Mouse (Mus musculus) embryonic facial prominence, embryonic 11.5 days (tissue): ENCODE measurements around the gene Capn10. TPM values are rescaled to one million over a fixed set of nuclear protein-coding genes. Genes with fewer than 3 reads are reported as not detected.

Experiments
- ATAC-seq: fragments of 200-750 bp; cut with Nextera tagmentation; replicated peaks from 2 replicates; pipeline ENCODE4 v1.8.0; 2017; ENCODE audit warnings: low read depth; ENCODE audit not compliant: insufficient number of reproducible peaks, low FRiP score, low TSS enrichment
- DNase-seq: peaks from one replicate; pipeline ENCODE4 v3.0.0-alpha.2; 2015; ENCODE audit warnings: low spot score
- H3K27ac ChIP-seq: fragments of 300-500 bp; sonication (generic); replicated peaks from 2 replicates; pipeline ENCODE4 v1.5.1; 2014; ENCODE audit warnings: mild to moderate bottlenecking, low read depth, low read length, control low read depth
- H3K27me3 ChIP-seq: fragments of 300-500 bp; sonication (generic); 2 replicates; pipeline ENCODE4 v1.6.1; 2014; ENCODE audit warnings: mild to moderate bottlenecking, low read length, moderate library complexity, mixed read lengths; ENCODE audit not compliant: control insufficient read depth, insufficient read depth
- H3K36me3 ChIP-seq: fragments of 300-500 bp; sonication (generic); replicated peaks from 2 replicates; pipeline ENCODE4 v1.6.1; 2014; ENCODE audit warnings: low read depth, mild to moderate bottlenecking, low read length, moderate library complexity, mixed read lengths; ENCODE audit not compliant: control insufficient read depth, insufficient read depth
- H3K4me1 ChIP-seq: fragments of 300-500 bp; sonication (generic); 2 replicates; pipeline ENCODE4 v1.6.1; 2014; ENCODE audit warnings: low read length, mixed read lengths; ENCODE audit not compliant: control insufficient read depth, insufficient read depth
- H3K4me2 ChIP-seq: fragments of 300-500 bp; sonication (generic); 2 replicates; pipeline ENCODE4 v1.6.1; 2014; ENCODE audit warnings: low read depth, mild to moderate bottlenecking, control low read depth, low read length, moderate library complexity
- H3K4me3 ChIP-seq: fragments of 300-500 bp; sonication (generic); 2 replicates; pipeline ENCODE4 v1.5.1; 2014; ENCODE audit warnings: low read depth, low read length, control low read depth
- H3K9ac ChIP-seq: fragments of 300-500 bp; sonication (generic); replicated peaks from 2 replicates; pipeline ENCODE4 v1.6.1; 2014; ENCODE audit warnings: mild to moderate bottlenecking, control low read depth, low read length
- H3K9me3 ChIP-seq: fragments of 300-500 bp; sonication (generic); replicated peaks from 2 replicates; pipeline ENCODE4 v1.6.1; 2016; ENCODE audit warnings: mild to moderate bottlenecking, low read length, inconsistent platforms, mixed read lengths; ENCODE audit not compliant: control insufficient read depth
- WGBS: fragments of 180-500 bp; shearing (Covaris S2); extraction: QIAGEN DNeasy Blood & Tissue Kit; methylation state at CpG from one replicate; pipeline ENCODE4 v1.1.7; 2014; 5-methylcytosine and 5-hydroxymethylcytosine counted together
- polyA plus RNA-seq: library from polyadenylated mRNA; unstranded; fragments of >200 nt; fragmentation: Nextera tagmentation; extraction: Ambion mirVana; gene quantifications from 2 replicates; pipeline ENCODE4 v1.2.1, GENCODE M21; 2014

The Capn10 gene
- polyA plus RNA-seq, 1 experiment from 2014 or later, result 25.4 TPM

DNA sequence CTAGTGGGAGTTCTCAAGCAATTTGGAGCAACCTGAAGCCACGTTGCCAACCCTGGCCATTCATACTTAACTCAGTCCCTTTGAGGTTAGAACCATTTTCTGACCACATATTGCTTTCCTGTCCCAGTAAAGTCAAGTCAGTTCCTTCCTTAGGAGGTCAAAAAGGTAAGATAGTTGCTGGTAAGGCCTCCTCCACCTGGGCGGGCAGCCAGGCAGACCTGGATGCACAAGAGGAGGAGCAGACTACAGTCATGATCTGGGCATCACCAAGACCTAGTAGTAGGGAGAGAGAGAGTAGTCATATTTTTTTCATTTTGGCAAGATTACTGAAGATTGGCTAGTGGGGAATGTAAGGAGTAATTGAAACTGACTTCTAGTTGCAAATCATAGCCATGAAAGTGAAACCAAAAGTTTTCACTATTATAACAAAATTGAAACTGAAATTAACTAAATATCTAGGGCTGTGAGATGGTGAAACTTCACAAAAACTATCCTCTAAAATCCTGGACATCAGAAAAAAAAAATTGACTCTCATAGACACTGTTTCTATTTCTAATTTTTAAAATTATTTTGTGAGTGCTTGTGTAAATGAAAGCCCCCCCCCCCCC, 28.4 kb upstream of the Capn10 start:
- peaks cover 3% of the 10 kb centered on the region; the same call in 1 of the 2 replicates for H3K27me3 ChIP-seq
- no peak for ATAC-seq
- no peak overlapping the region for H3K4me2 ChIP-seq
- H3K4me3 ChIP-seq, result no peak overlapping the region
- H3K9ac ChIP-seq, result no peak overlapping the region
- no peak overlapping the region for H3K27ac ChIP-seq
- H3K36me3 ChIP-seq, result no peaks in the 10 kb centered on the region
- H3K4me1 ChIP-seq, result peaks cover 5% of the 10 kb centered on the region
- no peak for DNase-seq
- 98% methylated on average over 2 of the region's 2 CpGs for WGBS
- H3K9me3 ChIP-seq, result no peaks in the 10 kb centered on the region

DNA sequence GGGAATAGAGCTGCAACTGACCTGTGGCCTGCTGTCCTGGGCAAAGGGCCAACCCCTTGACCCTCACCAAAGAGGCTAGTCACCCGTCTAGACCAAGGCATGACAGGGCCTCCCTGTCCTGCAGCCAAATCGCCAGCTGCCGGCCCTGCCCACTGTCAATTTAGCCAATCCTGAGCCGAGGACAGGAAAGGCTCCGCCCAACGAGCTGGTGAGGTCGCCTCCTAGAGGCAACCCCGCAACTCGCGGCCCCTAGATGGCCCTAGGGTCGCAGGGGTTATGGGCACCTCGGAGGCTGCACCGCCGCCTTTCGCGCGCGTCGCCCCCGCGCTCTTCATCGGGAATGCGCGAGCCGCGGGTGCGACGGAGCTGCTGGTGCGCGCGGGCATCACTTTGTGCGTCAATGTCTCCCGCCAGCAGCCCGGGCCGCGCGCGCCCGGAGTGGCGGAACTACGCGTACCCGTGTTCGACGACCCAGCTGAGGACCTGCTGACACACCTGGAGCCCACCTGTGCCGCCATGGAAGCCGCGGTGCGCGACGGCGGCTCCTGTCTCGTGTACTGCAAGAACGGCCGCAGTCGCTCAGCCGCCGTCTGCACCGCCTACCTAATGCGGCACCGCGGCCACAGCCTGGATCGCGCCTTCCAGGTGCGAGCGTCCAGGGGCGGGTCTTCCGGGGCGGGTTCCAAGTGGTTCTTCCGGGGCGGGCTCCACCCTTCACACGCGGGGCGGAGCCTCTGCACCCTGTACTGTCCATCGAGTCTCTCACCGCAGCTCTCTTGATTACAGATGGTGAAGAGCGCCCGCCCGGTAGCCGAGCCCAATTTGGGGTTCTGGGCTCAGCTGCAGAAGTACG, 27.2 kb upstream of the Capn10 start, which contains the start of gene Dusp28:
TSS of gene Dusp28 (plus strand) at position 203 of the 853 bp plus-strand sequence.
- Histone ChIP-seq H3K9ac (peak within 1 kb of the TSS; percentile 57), H3K9me3 (no peaks in the 10 kb centered on the region), H3K4me1 (peaks cover 8% of the 10 kb centered on the region), H3K36me3 (no peaks in the 10 kb centered on the region), H3K4me2 (peak within 1 kb of the TSS; percentile 48), H3K27ac (0 out of 2 replicates have a peak within 1 kb of the TSS, but pooled peaks have one; percentile 38), H3K27me3 (peaks cover 3% of the 10 kb centered on the region; the same call in 1 of the 2 replicates), H3K4me3 (peak within 1 kb of the TSS; percentile 62)
- ATAC-seq (peak; percentile 85), DNase-seq (peak; percentile 92)
- WGBS, result under 1% methylated on average over 81 of the region's 81 CpGs

DNA sequence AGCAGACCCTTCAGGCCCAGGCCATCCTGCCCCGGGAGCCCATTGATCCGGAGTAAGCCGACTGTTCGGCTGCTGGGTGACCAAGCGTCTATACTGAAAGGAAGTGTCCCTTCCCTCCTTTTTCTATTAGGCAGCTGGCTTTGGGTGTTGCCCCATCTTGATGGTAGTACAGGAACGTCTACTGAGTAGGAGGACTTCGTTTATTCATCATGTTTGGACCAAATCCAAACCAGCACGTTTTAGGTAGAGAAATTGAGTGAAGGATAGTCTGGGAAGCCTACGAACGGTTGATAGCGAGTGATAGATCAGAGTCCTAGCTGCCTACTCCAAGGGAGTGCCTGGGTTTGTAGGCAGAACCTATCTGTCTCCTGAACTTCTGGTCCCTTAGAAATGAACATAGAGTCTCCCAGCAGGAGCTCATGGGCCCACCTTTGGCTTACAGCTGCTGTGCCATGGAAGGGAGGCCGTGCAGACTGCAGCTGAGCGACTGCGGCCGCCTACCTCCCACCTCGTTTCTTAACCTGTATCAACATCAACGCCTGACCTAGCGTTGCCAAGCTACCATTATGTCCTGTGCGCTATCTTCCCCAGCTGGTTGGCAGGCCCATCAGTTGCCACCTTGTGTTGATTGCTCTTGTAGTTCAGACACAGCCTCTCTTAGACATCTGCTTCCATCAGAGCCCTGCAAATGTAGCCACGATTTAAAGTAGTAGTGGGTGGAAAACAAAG, 26.4 kb upstream of the Capn10 start:
- 50% methylated on average over 20 of the region's 20 CpGs for WGBS
- Histone ChIP-seq H3K27me3 (peaks cover 3% of the 10 kb centered on the region; the same call in 1 of the 2 replicates), H3K9me3 (no peaks in the 10 kb centered on the region), H3K9ac (peak overlapping the region; percentile 57), H3K27ac (no peak overlapping the region), H3K4me3 (peak overlapping the region; percentile 62), H3K4me1 (peaks cover 8% of the 10 kb centered on the region), H3K4me2 (peak overlapping the region; percentile 48), H3K36me3 (no peaks in the 10 kb centered on the region)
- ATAC-seq (no peak), DNase-seq (no peak)

DNA sequence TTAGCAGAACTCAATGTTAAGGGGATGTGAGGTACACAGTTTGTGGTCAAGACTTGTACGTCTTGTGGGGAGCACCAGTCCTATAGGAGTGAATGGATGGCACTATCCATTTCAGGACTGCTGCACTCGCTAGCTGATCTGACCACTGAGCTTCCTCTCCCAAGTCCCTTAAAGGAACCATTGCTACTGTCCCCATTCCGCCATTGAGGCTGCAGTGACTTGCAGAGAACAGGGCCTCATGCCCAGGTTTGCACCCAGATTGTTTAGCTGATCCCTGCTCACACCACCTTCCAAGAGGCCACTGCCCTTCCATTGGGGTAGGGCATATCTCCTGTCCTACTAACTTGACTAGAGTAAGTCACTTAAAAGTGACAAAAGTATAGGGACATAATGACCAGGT, 25.5 kb upstream of the Capn10 start:
- no peak overlapping the region for H3K9ac ChIP-seq
- H3K9me3 ChIP-seq, result no peaks in the 10 kb centered on the region
- H3K4me3 ChIP-seq, result no peak overlapping the region
- WGBS, result 88% methylated on average over 3 of the region's 3 CpGs
- H3K4me1 ChIP-seq, result peaks cover 8% of the 10 kb centered on the region
- H3K36me3 ChIP-seq, result no peaks in the 10 kb centered on the region
- DNase-seq (no peak), ATAC-seq (no peak)
- H3K27ac ChIP-seq, result no peak overlapping the region
- H3K4me2 ChIP-seq, result no peak overlapping the region
- H3K27me3 ChIP-seq, result peaks cover 3% of the 10 kb centered on the region; the same call in 1 of the 2 replicates

DNA sequence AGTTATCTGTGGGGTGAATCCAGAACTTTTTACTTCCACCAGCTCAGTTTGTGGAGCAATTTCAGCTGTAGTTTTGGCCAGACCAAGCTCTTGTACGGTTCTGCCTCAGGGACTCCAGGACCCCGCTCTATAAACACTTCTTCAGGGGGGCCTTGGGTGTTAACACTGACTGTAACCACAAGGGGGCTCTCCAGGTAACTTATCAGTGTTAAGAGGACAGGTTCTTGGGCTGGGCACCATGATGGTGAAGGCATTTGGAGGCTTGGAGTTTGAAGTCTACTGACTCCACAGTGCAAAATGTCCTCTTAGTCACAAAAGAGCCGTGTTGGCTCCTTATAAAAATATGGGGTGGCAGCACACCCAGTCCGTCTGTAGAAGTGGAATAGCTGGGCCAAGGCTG, 25.1 kb upstream of the Capn10 start:
- 75% methylated on average over 4 of the region's 4 CpGs for WGBS
- no peak for ATAC-seq
- Histone ChIP-seq H3K9ac (no peak overlapping the region), H3K36me3 (no peaks in the 10 kb centered on the region), H3K27ac (no peak overlapping the region), H3K4me1 (peaks cover 8% of the 10 kb centered on the region), H3K4me3 (no peak overlapping the region), H3K4me2 (no peak overlapping the region), H3K9me3 (no peaks in the 10 kb centered on the region), H3K27me3 (peaks cover 3% of the 10 kb centered on the region; the same call in 1 of the 2 replicates)
- peak; percentile 66 for DNase-seq

DNA sequence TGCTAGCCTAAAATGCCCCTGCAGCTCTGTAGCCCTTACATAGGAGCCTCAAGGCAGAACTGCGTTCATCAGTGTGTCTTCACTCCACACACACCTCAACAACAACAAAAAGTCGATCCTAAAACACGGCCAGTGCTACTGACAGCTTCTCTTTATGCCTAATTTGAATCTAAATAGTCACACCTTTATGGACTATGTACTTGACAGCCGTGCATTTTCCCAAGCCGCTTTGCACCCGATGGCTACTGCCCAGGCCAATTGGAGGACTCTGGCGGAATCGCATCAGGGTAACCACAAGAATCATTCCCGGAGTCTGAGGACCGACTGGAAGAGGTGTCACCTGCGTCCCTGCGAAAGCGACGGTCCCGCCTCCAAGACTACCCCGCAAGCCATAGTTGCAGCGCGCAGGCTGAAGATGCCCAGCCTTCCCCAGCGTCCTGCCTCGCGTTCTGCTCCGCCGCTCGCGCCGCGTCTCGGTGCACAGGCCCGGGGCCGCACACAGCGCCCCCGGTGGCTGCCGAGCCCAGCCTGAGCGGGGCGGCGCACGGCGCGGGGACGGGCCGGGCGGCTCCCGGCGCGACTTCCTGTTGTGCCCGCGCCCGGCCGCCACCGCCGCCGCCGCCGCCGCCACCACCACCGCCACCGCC, 23.8 kb upstream of the Capn10 start, which contains the start of gene Rnpepl1:
TSS of gene Rnpepl1 (plus strand) at position 545 of the 647 bp plus-strand sequence.
- Histone ChIP-seq H3K4me3 (peak within 1 kb of the TSS; percentile 80), H3K27me3 (peaks cover 3% of the 10 kb centered on the region; the same call in 1 of the 2 replicates), H3K9ac (peak within 1 kb of the TSS; percentile 89), H3K27ac (peak within 1 kb of the TSS; percentile 79), H3K4me1 (peaks cover 8% of the 10 kb centered on the region), H3K36me3 (peaks cover 4% of the 10 kb centered on the region), H3K9me3 (no peaks in the 10 kb centered on the region), H3K4me2 (peak within 1 kb of the TSS; percentile 95)
- under 1% methylated on average over 45 of the region's 57 CpGs for WGBS
- ATAC-seq (peak; percentile 50; the same call in 1 of the 2 replicates), DNase-seq (peak; percentile 83)

DNA sequence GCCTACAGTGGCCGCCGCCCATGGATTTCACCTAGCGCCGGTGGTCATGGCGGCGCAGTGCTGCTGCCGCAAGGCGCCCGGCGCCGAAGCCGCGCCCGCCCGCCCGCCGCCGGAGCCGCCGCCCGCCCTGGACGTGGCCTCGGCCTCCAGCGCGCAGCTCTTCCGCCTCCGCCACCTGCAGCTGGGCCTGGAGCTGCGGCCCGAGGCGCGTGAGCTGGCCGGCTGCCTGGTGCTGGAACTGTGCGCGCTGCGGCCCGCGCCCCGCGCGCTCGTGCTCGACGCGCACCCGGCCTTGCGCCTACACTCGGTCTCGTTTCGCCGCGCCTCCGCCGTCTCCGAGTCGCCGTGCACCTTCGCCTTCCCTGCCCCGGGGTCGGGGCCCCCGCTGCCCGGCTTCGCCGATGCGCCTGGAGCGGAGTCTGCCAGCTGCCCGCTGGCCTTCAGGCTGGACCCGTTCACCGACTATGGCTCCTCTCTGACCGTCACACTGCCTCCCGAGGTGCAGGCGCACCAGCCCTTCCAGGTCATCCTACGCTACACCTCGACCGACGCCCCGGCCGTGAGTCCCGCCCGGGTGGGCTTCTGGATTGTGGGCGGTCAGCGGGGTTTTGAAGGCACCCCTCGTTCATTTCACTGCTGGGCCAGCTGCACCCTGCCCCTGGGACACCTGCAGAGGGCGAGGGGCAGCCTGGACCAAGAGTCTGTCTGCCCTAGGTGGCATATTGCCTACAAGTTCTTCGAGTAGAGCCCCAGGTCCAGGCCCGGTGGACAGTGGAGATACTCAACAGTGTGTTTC, 23.1 kb upstream of the Capn10 start:
- DNase-seq (peak; percentile 59), ATAC-seq (peak; percentile 31)
- H3K4me1 ChIP-seq, result peaks cover 8% of the 10 kb centered on the region
- 2% methylated on average over 44 of the region's 85 CpGs for WGBS
- H3K27ac ChIP-seq, result peak overlapping the region; percentile 79
- H3K4me3 ChIP-seq, result peak overlapping the region; percentile 80
- no peaks in the 10 kb centered on the region for H3K9me3 ChIP-seq
- peak overlapping the region; percentile 89 for H3K9ac ChIP-seq
- peak overlapping the region; percentile 95 for H3K4me2 ChIP-seq
- H3K27me3 ChIP-seq, result peaks cover 3% of the 10 kb centered on the region; the same call in 1 of the 2 replicates
- H3K36me3 ChIP-seq, result peaks cover 4% of the 10 kb centered on the region
